In the genomic region with DNA sequence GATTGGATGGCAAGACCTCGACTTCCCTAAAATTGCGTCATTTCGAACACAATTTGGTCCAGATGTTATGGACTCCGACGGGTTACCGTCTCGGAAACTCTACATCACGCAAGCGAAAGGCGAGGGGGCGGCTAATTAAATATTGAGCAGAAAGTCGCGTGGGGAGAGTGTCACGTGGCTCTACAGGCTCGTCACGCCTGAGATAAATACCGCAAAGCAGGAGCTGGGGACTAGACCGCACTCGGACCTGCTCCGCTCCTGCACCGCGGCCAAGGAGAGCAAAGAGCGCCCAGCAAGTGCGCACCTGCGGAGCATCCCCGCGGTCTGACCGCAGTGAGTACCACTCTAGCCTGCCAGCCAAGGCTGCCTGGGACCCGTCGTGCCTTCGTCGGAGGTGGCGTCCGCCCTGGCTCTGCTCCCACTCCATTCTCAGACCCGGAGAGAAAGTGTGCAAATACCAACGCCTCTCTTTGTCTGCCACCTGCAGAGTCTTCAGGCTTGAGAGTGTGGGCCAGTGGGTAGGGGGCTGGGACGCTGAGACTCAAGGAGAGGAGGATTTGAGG, we compare ENCODE assay signal across 8 mouse cellular contexts. TPM values are rescaled to one million over a fixed set of nuclear protein-coding genes. Genes with fewer than 3 reads are reported as not detected.
A peak's percentile ranks its signal among the peaks of the same experiment; 100 is the strongest.
DNase-seq lines count a peak whose midpoint lies in the region; ATAC-seq and TF ChIP-seq lines count a peak whose summit lies in the region.

A gene (plus strand): TSS at position 51 of the 563 bp plus-strand sequence.

- no peak for TF ChIP-seq CTCF in gastrocnemius, adult 2 months (IDR thresholded peaks at IDR 0.05)
- no peak for TF ChIP-seq CTCF in testis, adult 2 months (IDR thresholded peaks at IDR 0.05; ENCODE audit: control insufficient read depth, insufficient read depth, insufficient replicate concordance, low read depth, low read length)

- ATAC-seq in neural tube, embryonic 12.5 days (ENCODE audit: low FRiP score, low read depth) = peak; percentile 80
- ATAC-seq in erythroblast, adult 5-6 weeks (replicated peaks; ENCODE audit: low FRiP score, poor library complexity, severe bottlenecking) = no peak

- WGBS in neural tube, embryonic 12.5 days = 2% methylated on average over 37 of the region's 37 CpGs

- intact Hi-C loops in gastrocnemius, adult 2 months (cut with DNase I) = no loop called here

- no peaks in the 10 kb centered on the region for H3K9me3 ChIP-seq in neural tube, embryonic 12.5 days

- H3K9ac ChIP-seq in neural tube, embryonic 12.5 days = peak within 1 kb of the TSS; percentile 40; the same call in 1 of the 2 replicates

- no peaks in the 10 kb centered on the region for H3K27me3 ChIP-seq in testis, adult 2 months (ENCODE audit: control insufficient read depth, insufficient read depth, low read length)
- H3K27me3 ChIP-seq in neural tube, embryonic 12.5 days (replicated peaks) = peaks cover 37% of the 10 kb centered on the region

- peak within 1 kb of the TSS; percentile 78 for H3K4me2 ChIP-seq in neural tube, embryonic 12.5 days (replicated peaks)

- H3K36me3 ChIP-seq in testis, adult 2 months (ENCODE audit: control insufficient read depth, insufficient read depth, low read length) = no peaks in the 10 kb centered on the region
- H3K36me3 ChIP-seq in neural tube, embryonic 12.5 days = no peaks in the 10 kb centered on the region

- H3K4me1 ChIP-seq in testis, adult 2 months (ENCODE audit: control insufficient read depth, insufficient read depth, low read length) = peaks cover 4% of the 10 kb centered on the region; the same call in 1 of the 2 replicates
- peaks cover 15% of the 10 kb centered on the region for H3K4me1 ChIP-seq in neural tube, embryonic 12.5 days

- no peak for TF ChIP-seq POLR2A in testis, adult 2 months (IDR thresholded peaks at IDR 0.05; ENCODE audit: control insufficient read depth, low read depth, low read length)

- H3K27ac ChIP-seq in gastrocnemius, adult 2 months = no peak within 1 kb of the TSS
- no peak within 1 kb of the TSS for H3K27ac ChIP-seq in testis, adult 2 months (ENCODE audit: control insufficient read depth, insufficient read depth, low read depth, low read length)
- no peak within 1 kb of the TSS for H3K27ac ChIP-seq in neural tube, embryonic 12.5 days

- peak within 1 kb of the TSS; percentile 19; the same call in 1 of the 2 replicates for H3K4me3 ChIP-seq in gastrocnemius, adult 2 months
- peak within 1 kb of the TSS; percentile 38; the same call in 1 of the 2 replicates for H3K4me3 ChIP-seq in testis, adult 2 months (ENCODE audit: control insufficient read depth, low read depth, low read length)
- peak within 1 kb of the TSS; percentile 36 for H3K4me3 ChIP-seq in neural tube, embryonic 12.5 days

- DNase-seq in gastrocnemius, adult 2 months = peak; percentile 16
- DNase-seq in gastrocnemius, postnatal 10 days = no peak
- no peak for DNase-seq in testis, postnatal 10 days (ENCODE audit: low spot score)
- peak in 1 of 2 experiments; percentile 22 for DNase-seq in left cerebral cortex, adult 8-10 months (ENCODE audit: low spot score in 2 of 2)
- DNase-seq in spleen, postnatal 10 days (ENCODE audit: low spot score in 2 of 2) = no peak

RNA-seq across cellular contexts. Expression of the gene that starts here (rescaled TPM):
- not detected for total RNA-seq in gastrocnemius, adult 2 months (2021)
- total RNA-seq in gastrocnemius, postnatal 10 days (2021) = under 1 TPM in 1 of 2 experiments, not detected in 1; 0.20 TPM
- 0.84 and 1.0 TPM in 2 replicates for polyA plus RNA-seq in testis, adult 2 months (2012; rRNA removed)
- total RNA-seq in left cerebral cortex, adult 8-10 months (2022) = 100 to 1,000 TPM in 2 of 4 experiments, 10 to 100 TPM in 2; 88.2 to 115 (median 98.7) TPM
- polyA plus RNA-seq in neural tube, embryonic 12.5 days (2016; fragmentation: Nextera tagmentation; extraction: Ambion mirVana) = 27.5 and 29.4 TPM in 2 replicates
- not detected in 2 replicates for total RNA-seq in erythroblast, adult 5-6 weeks (2015; ENCODE audit: low replicate concordance)
- not detected in 2 replicates for total RNA-seq in erythroblast, adult 5-6 weeks (2017; ENCODE audit: low replicate concordance)

Comparison
In these comparisons a context has a peak if more than half of its experiments do, and no peak if none do; other contexts are left out.
1. RNA of the gene that starts here (total RNA-seq): 88.2 to 115 TPM in left cerebral cortex, adult 8-10 months; 0.20 TPM in gastrocnemius, postnatal 10 days, not detected in gastrocnemius, adult 2 months and not detected in erythroblast, adult 5-6 weeks; every median in the first group is over 10 times any median in the second.
2. RNA of the gene that starts here (polyA plus RNA-seq): 27.5 to 29.4 TPM in neural tube, embryonic 12.5 days; 0.84 to 1.0 TPM in testis, adult 2 months; every median in the first group is over 10 times any median in the second.
3. Peak in DNase-seq and H3K4me3 ChIP-seq in gastrocnemius, adult 2 months; RNA of the gene not detected or under 1 TPM.
4. Peak in every context shown above with its lines, with median percentiles within 50 percentile points of each other: H3K4me3 ChIP-seq.